Mouse (Mus musculus) B cell, adult 2 months (primary cell): ENCODE measurements around the gene Vps35l.

Experiments
- DNase-seq, 2 experiments: peaks; one replicate each; pipeline ENCODE4 v3.0.0; 2022

Gene Vps35l

DNA sequence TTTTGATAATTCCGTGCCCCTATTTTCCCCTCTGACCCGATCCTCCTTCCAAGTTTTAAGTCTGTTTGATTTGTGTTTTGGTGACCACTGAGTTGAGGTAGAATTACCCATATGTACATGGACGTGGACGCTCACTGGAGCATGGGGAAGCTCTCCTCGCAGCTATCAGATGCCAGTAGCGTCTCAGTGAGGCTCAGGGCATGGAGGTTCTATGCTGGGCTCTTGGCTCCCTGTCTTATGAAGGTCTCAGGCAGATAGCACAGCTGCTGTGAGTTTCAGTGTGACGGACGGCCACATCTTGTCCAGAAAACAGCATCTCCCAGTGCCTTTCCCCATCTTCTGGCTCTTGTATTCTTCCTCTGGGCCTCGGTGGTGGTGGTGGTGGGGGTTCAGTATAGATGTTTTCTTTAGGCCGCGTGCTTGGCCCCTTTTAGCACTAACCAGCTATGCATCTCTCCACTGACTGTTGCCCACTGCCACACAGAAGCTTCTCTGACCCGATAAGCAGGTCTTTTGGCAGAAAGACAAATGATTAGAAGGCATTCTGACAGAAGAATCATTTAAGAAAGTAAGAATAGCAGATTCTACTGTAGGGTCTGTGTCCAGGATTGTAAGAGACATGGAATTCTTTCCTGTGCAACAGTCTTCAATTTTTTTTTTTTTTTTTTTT is 82.0 kb downstream of the Vps35l start:
- DNase-seq = no peak

DNA sequence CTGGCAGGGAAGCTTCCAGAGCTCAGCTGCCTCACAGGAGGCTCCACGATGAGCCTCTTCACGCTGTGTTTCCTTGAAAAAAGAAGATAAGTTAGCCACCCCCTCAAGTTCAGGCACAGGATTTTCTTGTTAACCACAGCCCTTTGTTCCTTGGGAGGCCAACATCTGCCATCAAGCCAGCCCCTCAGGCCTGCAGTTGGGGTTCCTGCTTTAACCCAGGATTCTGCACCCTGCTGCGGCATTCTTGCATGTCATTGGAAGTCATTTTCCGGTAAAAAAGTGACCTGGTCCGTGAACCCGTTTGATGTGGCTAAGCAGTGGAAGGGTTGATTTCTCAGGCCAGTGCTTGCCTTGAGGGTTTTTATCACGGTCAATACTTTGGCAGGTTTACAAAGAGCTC is 84.4 kb downstream of the Vps35l start:
- DNase-seq = no peak

DNA sequence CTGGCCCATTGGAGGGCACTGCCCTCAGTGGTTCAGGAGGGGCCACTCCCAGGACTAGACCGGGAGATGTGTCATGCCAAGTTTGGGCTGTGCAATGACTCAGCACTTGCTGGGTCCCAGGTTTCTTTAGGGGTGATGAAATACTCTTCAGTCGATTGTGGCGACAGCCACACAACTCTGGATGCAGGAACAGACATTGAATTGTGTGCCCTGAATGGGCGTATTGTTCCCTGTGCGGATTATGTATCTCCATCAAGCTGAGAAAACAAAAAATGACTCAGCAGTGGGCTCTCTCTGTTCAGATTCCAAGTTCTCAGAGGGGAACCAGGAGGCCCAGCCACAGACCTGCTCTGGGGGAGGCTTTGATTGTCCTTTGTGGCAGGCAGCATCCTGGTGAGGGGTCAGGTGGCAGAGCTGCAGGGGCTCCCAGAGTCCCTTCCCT is 88.0 kb downstream of the Vps35l start:
- no peak for DNase-seq

DNA sequence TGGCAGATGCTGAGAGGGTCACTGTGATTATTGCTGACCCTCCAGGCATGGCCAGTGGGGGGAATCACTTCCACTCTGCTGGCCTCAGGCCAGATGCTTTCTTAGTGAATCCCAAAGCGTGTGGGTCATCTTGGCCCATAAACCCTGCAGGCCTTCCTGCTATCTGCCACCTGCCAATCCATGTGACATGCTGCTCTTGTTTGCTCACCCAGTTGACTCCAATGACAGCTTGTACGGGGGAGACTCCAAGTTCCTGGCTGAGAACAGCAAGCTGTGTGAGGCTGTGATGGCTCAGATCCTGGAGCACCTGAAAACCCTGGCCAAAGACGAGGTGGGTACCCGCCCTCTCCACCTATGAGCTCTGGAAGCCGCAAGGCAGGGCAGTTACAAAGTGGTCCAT is 97.9 kb downstream of the Vps35l start:
- DNase-seq = no peak

DNA sequence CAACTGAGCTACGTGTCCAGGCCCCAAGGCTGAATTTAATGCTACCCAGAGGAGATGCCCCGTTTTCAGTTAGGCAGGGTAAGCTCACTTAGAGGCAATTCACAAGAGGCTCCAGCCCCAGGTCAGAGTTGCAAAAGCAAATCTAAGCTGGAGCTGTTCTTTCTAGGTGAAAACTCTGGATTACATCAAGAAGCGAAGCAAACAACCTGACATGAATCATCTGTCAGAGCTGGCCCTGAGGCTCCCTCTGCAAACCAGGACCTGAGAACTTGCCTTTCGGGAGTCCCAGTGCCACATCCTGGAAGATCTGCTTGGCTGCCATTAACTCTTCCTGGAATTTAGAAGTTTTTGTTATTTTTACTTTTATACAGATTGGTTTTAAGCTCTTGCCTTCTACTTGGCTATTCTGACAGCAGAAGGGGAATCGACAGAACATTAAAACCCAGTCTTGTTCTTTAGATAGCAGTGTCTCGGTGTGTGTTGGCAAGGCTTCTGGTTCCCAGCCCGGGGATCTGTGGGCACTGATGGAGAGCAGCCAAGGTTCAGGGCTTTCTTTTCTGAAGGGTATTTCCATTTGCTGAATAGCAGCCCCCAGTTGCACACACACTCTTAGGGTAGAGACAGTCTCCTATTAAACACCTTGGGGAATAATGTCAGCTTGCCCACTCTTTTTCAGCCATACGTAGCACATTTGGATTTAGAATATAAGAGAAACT is 101.2 kb downstream of the Vps35l start:
- DNase-seq = no peak

DNA sequence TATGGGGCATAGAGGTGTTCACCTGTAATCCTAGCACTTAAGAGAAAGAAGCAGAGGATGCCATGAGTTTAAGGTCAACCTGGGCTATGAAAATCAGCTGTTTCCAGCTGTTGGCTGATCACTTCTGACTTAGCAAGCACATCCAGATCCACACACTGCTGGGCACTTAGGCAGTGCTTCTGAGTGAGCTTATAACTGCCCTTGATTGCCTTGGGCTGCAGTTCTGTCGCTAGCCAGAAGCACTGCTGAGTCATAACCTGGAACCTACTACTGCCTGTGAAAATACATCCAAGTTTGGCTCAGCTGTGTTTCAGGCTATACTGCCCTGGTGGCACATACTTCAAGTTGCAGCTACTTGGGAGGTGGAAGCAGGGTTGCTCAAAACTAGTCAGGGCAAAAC is 101.8 kb downstream of the Vps35l start:
- no peak for DNase-seq

DNA sequence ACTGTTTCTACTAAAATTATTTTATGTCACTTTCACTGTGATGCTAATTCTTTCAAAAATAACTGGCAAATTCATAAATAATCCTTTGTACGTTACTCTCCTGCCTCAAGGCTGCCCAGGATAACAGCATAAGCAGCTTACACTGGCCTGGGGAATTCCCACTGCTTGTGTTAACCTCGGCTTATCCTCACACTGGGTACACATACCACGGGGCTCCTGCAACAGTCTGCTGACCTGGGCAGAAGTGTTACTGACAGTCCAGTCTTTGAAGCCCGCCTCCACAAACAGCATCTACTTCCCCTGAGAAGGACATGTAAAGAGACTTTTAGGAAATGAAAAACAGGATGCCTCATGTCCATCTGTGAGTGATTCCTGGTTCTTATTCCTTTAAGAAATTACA is 102.9 kb downstream of the Vps35l start:
- no peak for DNase-seq

DNA sequence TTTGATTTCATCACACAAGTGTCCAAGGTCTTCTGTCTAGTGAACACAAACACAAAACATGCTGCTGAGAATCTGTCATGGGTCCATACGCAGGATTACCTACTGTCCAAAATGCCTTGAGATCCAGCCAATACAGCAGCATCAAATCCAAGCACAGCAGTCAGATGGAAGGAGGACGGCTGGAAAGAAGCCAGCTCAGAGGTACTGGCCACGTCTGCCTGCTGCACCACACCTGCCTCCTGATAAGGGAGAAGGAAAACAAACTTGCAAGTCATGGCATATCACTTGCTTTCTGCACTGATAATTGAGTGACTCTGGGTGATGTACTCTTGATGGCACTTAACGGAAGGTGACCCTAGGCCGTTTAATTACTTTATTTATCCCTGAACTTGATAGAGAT is 105.1 kb downstream of the Vps35l start:
- DNase-seq = no peak

DNA sequence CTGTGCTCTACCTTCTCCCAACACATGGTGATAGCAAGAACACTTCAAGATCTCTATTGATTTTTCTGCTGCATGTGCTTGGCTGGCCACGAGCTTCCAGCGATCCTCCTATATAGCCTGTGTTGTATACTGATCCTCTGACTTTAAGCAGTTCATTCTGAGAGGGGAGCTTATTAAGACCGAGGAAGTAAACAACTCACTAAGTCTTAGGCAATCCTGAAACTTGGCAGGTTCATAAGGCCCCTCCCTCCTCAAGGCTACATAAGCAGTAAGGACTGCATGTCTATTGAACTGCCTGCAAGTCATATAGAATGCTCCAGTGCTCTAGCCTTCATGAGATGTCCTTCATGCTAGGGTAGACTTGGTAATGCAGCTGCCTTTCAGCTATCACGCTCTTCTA is 106.3 kb downstream of the Vps35l start:
- no peak for DNase-seq

DNA sequence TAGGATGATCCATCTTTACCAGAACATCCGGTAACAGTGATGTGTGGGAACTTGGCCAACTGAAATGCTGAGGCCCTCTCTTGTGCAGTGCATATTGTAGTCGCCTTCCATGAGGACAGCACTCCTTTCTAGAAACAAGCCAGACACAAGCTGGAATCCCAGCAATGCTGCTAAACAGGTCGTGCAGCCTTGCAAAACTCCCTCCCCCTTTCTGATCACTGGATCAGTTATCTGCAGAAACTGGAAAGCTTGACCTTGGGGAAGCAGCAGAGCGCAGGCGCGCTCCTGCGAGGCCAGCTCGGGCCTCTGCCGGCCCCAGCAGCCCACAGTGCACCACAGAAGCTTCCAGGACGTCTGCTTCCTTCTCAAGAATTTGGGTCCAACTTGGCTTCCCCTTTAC is 108.8 kb downstream of the Vps35l start:
- no peak for DNase-seq

DNA sequence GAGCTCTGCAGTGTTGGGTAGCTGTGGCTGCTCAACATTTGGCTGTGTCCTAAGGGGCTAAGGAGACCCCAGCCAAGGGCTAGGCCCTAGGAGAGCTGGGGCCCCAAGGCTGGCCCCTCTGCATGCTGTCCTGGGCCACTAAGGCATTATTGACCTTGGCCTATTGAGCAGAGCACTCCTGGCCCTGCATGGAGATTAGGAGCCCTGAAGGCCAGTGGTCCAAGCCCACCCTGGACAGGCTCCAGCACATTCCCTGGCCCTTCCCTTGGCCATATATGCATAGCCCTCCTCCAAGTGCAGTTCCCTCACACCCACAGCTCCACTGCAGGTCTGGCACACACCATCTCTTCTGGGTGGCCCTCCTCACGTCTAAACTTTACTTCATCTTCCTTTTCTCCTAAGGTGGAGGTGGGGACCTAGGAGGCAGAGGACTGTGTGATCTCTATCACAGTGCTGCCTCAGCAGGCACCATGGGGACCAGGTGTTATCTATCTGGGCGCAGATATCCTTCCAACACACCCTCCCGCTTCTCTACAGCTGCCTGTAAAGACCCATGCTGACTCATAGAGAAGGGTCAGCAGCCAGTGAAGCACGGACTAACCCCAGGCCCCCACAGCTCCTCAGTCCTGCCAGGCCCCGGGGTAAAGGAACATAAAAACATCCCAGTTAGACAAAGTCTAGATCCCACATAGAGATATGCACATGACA is 109.7 kb downstream of the Vps35l start:
- DNase-seq = no peak

DNA sequence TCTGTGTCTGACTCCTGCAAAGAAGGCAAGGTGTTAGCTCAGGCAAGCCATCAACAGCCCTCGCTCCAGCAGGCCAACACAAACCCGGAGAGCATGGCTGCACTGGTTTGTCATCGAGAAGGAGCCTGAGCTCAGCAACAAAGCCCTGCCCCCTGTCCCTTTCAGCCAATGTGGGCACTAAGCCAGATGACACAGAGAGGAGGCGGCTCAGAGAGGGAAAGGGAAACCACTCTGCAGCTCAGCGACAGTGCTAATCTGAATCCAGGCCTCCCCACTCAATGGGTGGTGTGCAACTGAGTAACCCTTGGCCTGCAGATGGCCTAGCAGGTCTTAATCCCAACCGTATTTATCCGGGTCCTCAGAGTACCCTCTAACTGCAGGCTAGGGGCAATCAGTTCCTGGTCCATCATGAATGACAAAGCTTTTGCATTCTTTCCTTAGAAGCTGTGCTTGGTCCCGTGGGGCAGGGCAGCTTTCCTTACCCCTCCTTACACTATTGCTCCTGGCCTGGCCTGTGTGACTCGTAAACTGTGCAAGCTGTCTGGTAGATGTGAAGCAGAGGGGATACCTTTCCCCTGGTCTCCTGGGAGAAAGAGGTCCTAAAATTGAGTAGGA is 110.8 kb downstream of the Vps35l start:
- DNase-seq = no peak

DNA sequence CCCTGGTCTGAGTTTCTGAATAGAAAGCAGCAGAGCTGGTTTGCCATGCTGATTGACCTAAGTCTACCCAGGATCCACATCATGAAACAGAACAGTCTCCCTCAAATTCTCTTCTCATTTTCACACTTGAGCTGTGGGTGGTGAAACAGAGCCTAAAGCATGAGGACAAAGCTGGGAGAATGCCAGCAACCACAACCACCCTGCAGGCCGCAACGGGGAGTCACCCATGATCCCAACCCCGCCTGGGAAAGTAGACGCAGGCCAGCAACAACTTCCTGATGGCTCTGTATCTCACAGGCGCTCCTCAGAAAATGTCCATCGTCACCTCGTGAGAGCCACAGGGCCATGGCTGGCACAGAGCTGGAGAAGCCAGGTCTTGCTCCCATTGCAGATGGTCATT is 111.5 kb downstream of the Vps35l start:
- DNase-seq = no peak

DNA sequence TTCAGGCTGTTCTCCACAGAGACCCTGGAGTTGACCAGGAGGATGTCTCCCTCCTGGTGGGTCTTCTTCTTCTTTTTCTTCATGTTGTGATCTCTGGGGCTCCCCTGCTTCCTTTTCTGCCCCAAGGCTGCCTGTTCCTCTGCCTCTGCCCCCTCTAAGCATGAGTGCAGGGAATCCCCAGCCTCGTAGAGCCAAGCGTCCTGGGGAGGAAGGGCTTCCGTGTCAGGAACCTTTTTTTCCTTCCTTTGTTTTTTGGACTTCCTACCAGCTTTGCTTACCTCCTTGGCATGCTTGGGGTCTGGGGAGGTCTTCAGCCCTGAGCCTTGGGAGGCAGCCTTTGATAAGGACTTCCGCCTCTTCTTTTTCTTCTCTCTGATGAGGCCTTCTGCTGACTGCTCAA is 112.6 kb downstream of the Vps35l start:
- DNase-seq = no peak

DNA sequence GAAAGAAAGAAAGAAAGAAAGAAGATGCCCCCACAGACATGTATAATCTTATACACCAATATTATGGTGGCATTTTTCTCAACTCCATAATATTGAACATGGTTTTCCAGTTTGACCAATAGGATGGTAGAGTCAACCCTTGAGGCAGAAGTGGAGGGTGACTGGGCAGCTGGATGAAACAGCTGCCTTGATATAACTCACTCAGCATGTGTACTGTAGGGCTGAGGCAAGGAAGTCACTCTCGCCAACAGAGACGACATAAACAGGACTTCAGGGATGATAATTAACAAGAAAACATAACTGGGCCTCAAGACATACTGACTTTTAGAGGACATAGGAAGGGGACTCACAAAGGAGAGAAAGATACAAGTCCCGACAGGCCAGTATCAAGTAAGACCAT is 114.6 kb downstream of the Vps35l start:
- no peak for DNase-seq

DNA sequence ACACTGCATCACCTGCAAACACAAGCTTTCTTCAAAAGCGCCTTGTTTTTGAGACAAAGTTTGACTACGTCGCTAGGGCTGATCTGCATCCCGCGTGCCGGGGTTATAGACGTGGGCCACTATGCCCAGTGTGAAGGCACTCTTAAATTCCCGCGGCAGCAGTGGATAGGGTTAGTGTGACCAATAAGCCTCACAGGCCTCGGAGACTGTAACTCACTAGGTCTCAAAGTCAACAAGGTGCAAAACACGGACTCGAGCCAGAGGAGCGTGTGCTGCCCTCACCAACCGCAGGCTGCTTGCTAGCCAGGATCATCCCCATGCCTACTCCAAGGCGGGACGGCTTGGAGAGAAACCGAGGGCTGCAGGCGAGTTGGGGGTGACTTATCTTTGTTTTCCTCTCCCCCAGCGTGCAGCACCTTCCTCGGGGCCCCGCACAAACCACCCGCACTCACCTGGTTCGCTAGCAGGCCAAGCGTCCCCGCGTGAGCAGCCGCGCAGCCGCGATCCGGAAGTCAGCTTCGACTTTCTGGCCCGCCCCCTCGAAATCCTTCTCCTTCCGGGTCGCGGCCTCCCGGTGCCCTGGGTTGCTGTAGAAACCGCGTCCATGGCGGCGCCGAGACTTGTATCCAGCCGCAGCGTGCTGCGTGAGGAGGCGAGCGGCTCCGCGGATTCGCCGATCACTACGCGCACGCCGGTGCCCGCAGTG is 115.3 kb downstream of the Vps35l start, which contains the start of gene Iqck:
Gene Iqck, plus strand, starts transcription at position 582 of the 706 bp plus-strand sequence.
- peak; percentile 91 to 92 for DNase-seq

DNA sequence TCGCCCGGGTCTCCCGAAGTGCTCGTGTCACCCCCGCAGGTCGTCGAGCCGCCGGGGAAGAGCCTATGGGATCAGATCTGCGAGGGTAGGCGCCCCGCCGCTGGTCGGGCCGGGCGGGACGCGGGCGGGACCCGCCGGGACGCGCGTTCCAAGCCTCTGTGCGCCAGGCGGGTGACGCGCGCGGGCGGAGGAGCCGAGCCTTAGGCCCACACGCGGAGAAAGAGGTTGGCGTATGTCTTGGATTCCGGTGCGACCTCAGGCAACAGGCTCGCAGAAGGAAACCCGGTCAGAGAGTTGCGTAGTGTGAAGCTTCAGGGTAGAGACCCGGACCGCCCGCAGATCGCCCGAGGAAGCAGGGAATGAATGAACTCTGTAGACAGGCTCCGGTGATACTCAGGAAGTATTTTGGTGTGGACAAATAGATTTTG is 115.9 kb downstream of the Vps35l start, which contains the start of gene Knop1:
Gene Knop1, minus strand, starts transcription at position 378 of the 428 bp plus-strand sequence.
- DNase-seq = no peak

DNA sequence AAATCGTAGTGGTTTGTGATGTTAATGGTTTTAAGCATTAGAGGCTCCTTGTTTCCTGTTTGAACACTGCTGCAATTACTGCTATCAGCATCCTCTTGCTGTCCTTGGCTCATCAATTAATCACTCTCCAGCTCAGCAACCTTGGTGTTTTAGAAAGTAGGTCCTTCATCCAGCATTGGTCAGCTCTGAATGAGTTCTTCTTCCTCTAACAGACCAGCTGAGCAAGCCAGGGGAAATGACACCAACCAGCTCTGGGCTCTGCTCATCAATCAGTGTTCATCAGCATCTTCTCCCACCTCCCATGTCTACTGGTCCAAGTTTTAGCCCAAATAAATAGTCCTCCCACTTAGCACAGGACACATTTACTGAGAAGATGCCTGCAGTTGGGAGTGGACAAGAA is 118.6 kb downstream of the Vps35l start:
- no peak for DNase-seq

DNA sequence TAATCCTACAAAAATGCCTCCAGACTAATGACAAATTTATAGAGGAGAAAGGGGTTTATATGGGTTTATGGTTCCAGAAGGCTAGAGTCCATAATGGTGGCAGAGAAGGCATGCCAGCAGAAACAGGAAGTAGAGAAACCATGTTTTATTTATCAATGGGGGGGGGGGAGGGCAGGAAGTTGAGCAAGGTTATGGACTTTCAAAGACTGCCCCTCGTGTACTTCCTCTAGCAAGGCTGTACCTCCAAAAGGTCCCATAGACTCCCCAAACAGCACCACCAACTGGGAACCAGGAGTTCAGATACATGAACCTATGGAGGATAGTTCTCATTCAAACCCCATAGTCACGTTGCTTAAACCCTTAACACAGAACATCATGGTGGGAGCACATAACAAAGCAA is 125.3 kb downstream of the Vps35l start:
- DNase-seq = no peak

DNA sequence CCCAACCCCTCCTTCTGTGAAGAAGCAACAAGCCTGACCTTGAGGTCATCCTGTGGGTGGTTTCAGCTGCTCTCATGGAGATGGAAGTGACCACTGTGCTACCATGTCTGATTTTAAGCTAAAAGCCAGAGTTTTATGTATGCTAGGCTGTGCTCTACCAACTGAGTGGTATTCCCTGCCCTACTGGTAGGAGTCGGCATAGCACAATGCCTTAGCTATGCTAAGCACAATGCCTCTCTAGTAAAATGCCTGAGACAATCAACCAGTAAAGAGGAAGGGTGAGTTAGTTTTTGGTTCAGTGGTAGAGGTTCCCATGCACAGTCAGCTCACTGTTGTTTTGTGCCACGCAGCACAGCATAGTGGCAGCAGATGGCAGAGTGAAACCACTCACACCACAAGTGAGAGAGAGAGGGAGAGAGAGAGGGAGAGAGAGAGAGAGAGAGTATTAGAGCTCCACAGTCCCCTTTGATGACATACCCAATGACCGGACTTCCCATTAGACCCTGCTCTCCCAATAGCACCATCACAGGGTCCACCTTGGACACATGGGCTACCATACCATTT is 139.5 kb downstream of the Vps35l start:
- DNase-seq = no peak

DNA sequence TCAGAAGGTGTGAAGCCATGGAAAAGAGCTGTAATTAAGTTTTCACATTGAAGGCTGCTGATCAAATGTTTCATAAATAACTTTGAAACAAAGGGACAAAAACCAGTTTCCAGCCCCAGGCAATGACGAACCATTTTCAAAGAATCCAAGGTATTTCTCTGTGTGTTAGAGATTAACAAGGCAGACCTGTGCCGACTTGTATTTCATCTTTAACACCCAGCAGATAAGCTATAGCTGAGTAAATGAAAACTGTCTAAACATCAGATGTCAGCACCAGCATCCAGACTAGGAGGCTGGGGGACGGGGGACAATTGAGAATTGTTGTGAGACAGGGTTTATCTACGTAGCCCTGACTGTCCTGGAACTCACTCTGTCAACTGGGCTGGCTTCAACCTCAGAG is 143.9 kb downstream of the Vps35l start:
- no peak for DNase-seq

DNA sequence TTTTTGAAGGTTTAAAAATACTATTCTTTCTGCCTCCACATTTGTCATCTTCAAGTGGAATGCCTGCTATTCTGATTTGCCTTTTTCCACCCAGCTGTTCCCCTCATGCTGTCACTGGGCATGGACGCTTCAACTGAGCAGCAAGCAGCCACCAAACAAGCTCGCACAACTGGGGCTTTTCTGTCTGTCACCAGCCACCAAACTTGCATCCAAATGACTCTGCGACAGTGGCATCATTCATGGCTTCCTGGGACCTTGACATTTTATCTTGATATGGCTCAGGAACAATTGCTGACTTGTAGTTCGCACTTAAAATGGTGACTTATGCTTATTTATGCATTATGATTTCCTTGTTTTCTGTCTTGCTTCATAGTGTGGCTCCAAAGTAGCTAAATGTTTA is 144.9 kb downstream of the Vps35l start:
- DNase-seq = no peak
